Mouse (Mus musculus): ENCODE data around the gene Zmat3.

The Zmat3 gene

DNA sequence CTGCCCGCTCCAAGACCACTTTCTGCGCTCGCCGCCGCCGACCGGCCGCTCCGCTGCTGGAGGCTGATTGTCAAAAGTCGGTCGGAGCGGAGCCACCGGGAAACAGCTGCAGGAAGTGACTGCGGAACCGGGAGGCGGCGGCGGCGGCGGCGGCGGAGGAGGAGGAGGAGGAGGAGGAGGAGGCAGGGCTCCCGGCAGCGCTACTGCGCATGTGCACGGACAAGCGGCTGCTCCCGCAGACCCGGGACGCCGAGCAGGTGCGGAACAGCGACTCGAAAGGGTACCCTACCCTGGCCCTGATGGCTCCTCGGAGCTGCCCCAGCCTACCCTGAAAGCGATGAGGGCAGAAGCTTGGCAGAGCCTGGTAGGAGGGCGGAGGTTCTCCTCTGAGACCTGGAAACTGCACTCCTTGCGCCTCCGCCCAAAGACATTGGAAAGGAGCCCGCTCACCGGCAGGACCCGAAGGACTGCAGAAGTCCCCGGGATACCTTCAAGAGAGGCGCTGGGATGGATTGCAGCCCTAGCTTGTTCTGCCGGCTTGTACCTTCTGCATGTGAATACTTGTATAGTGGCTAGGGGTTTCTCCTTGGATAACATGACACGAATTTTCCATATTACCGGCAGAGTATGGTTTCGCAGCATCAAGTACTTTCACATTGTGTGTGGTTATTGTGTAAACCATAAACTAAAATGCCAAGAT, at the start of gene Zmat3:
Zmat3 (minus strand) TSS at position 469 of the 700 bp plus-strand sequence.
- DNase-seq = peak; percentile 99

DNA sequence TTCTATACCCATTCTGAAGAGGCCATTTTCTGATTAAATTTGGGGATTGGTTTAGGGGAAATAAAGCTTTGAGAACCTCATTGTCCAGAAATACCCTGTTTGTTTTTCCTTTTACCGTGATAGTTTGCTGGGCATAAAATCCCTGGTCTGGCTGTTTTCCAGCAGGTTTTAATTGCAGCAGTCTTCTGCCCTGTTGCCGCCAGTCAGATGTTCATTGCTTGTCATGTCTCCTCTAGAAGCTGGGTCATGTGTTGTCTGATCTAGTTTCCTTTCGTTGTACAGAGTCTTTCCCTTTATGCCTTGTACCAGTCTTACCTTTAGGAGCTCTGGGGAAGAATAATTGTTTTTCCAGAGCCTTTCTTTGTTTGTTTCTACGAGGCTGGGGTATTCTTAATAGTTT, 48.6 kb upstream of the Zmat3 start:
- DNase-seq = peak; percentile 75

DNA sequence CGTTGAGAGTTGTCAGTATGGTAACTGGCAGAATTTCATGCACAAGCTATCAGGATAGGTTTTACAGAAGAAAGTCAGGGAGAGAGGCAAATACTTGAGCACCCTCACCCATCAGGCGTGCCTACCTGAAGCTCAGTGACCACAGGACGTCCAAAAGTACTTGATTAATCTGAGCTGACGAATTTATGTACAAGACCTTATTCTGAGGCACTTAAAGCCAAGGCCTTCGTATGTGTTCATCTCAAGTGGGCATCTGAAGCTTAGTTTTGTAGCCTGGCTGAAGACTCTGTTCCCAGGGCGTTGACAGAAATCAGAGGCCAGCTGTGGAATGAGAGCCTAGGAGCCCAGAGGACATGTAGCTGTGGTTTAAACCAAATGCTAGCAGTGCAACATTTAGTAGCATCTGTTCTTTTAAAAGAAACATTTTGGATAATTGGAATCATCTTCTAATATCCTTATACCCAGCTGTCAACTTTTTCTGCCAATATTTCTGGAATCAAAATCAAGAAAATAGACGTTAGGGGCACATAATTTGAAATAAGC, 46.8 kb upstream of the Zmat3 start:
- DNase-seq = peak; percentile 89

DNA sequence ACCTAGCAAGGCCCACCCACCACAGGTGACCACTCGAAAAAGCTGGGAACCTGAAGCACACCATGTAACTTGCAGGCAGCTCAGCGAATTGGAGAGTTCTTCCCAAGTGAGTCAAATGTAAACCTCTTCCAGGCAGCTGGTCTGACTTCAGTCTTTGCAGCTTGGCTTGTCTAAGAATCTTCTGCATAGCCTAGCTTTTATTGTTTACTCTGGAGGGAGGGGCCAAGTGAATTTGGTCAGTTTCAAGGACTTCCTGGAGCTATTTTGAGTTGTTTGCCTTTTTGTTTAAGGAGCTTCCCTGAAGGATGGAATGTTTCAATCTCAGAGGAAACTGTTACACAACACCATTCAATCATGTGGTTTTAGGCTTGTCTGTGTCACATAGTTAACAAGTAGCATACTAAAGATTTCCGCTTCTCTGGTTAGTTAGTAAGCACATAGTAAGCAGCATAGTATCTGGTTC, 43.0 kb upstream of the Zmat3 start:
- DNase-seq = no peak

DNA sequence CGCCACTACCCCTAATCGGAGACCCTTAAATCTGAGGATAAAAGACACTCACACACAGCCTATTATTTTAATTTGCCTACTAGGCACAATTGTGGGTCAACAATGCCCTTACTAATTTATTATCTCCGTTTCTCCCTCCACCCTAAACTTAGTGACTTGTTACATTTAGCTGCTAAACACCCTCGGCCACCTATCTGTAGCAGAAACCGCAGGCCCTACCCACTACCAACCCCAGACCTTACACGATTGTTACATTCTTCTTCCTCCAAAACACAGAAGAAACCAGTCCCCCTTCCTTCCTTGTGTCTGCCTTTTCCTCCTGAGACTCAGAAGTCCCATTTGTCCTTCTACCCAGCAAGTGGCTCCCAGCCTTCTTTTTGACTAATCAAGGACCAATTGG, 41.0 kb upstream of the Zmat3 start:
- peak; percentile 73 for DNase-seq

DNA sequence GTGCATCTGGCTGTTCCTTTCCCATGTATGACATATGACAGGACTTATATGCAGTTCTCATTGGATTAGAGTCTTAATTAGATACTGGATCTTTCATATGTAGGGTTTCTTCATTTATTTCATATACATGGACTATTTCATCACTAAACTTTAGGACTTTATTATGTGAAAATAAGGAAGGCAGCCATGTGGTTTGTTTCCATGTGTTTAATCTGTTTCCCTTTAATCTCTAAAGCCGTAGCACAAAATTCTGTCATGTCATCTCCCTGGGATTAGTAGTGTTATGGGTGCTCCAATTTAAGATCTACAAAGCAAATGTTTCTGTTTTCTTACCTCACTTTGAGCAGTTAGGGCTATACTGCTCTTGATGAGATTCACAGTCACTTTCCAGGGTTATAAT, 39.9 kb upstream of the Zmat3 start:
- no peak for DNase-seq

DNA sequence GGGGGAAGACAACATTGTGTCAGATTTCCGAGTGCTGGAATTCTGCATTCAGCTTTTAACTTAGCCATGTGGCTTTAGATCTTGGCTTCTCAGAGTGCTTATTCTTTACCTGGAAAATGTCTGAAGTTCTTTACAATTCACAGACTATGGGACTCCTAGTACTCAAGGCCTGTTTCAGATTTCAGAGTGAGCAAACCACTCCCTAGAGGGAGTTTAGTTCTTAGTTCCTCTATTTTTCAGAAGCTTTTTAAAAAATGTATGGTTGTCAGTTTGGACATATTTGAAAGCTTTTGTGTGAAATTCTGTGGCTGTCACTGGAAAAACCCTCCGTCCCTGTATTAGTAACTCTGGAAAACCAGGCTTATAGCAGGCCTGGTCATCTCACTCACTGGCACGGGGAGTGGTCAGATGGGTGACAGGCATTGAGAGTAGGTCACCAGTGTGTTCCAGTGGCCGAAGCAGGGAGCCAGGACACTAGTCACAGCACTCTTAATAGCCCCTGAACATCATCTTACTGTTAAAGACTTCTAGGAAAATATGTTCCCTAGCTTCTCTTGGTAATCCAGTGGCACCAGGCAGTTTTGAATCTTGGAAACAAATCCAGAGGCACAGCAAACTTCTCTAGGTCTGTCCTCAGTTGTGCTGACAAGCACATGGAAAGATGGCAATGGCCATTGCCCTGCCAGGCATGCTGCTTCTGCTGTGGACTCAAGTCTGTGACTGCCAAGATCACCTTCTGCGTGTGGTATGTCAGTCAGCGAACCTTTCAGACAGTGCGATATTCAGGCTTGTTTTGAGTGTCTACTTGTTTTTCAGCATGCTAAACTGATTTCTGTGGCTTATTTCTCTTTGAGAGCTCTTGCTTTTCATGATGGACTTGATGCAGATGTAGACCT, 37.4 kb upstream of the Zmat3 start:
- DNase-seq = peak; percentile 89

DNA sequence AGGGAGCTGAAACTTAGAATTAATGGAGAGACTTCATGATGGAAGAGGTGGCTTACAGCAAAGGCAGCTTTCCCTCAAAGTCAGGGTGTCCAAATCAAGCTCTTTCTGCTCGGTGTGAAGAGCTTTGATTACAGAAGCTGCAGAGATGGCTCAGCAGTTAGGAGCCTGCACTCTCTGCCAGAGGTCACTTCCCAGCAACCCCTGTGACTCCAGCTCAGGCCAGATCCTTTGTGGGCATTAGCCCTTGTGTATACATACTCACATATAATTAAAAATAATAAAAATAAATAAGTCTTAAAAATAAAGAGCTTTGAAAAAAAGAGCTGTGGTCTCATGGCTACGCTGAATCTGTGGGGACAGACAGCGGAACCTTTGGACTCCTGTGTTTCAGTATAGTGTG, 35.8 kb upstream of the Zmat3 start:
- DNase-seq = peak; percentile 78

DNA sequence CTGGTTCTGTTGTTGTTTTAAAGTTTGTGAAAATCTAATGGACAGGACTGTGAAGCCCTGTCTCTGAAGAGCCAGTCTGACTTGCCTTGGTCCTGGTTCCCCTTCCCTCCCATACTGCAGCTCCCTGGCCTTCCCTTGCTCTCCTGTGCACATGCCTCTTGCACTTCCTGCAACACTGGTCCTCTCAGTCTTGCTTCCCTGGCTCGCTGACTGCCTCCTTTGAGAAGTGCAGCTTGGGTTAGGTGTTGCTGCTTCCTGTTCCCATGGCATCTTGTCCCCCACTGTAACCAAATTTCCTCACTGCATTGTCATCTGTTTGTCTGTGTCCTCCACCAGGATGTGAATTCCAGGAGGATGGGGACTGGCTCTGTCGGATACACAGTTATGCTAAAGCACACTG, 34.1 kb upstream of the Zmat3 start:
- DNase-seq = peak; percentile 95

DNA sequence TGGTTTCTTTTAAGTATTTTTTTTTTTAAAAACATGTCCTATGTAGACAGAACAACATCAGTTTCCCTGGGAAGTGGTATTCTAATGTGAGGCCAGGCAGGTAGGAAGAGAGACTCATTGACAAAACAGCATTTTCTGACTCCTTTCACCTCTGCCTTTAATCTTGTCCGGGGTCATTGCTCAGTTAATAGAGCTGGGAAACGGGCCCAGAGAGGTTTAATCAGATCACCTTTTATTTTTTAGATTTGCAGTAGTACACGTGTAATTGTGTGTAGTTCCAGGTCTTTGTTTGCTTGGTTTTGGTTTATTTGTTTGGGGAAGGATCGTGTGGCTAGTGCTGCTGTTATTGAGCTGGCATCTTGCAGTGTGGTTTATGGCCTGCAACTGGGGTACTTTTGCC, 33.6 kb upstream of the Zmat3 start:
- no peak for DNase-seq

DNA sequence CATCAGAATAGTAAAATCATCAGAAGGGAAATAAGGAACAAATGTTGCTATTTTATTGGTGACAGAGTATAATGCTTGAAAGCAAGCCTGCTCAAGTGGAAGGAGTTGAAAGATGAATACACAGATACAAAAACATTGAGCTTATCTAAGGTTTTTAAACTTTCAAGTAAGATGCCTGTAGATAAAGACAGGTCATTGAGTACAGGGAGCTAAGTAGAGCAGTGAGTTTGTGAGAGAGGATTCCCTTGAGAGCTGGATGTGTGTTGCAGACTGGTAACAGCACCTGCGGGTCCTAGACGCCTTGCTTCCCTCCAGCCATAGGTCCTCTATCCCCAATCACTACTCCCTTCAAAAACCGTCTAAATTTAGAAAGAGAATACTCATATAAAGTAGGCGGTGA, 32.8 kb upstream of the Zmat3 start:
- no peak for DNase-seq

DNA sequence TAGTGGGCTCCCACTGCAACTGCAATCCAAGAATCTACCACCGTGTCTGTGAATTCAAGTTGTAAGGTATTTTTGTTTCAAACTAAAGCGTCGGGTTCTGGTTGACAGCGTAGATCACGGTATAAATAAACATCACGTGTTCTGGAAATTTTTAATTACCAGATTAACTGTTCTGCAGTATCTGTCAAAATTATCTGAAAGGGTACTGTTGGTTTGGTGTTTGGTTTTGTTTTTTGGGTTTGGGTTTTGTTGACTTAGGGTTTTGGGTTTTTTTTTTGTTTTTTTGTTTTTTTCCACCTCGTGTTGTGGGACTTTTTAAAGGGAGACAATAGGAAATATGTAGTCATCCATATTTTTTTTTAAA, 32.3 kb upstream of the Zmat3 start:
- DNase-seq = no peak

DNA sequence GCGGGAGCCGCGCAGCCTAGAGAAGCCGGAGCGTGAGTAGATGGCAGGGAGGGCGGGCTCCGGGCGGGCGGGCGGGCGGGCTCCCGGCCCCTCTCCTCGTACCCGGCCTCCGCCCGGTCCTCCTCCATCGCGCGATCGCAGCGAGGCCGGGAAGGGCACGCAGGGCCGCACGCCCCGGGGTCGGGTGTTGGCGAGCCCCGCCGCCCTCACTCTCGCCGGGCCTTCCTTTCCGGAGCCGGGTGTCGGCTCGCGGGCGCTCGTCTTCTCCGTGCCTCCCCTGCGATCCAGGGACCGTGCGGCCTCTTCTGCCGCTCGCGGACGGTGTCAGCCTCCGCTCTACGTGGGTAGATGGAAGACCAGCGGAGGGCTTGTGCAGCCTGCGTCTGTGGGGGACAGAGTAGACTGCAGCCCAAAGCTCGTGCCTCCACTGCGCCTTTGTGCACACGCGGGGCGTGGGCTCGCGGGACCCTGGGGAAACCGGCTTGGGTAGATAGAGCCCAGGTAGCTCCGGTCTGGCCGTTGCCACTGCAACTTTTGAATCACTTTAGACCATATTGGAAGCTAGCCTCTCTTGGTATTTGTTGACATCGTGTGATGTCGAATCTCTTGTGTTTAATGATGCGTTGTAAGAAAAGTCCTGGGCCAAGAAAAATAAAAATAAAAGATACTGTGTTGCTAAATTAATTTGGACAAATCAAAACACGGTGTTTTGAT, 31.8 kb upstream of the Zmat3 start, which contains the start of gene Pik3ca:
Pik3ca (plus strand) TSS at position 211 of the 714 bp plus-strand sequence.
- peak; percentile 95 for DNase-seq

DNA sequence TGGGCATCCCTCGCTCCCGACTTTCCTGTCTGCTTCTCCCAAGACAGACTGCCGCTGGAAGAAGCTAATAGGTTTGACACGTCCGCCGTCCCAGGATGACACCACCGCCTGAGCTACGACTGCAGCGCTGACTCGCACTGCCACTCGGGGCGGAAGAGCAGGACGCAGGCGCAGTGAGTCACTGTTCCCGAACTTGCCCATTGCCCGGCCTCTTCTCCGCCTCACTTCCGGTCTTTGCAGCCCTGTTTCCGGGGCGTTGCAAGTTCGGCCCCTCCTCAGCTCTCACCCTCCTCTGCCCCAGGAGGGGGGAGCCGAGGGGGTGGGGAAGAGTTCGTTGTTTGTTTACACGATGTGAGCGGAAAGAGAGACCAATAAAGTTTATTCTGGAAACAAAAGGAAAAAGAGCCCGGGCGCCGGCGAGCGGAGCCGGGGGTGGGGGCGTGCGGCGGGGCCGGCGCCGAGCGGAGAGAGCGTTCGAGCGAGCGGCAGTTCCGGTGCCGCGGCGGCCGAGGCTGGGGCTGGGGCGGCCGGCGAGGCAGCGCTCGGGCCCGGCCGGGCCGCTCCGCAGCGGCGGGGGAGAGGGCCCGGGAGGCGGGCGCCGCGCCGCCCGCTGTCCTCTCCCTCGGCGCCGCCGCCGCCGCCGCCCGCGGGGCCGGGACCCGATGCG, 31.1 kb upstream of the Zmat3 start:
- DNase-seq = peak; percentile 100

DNA sequence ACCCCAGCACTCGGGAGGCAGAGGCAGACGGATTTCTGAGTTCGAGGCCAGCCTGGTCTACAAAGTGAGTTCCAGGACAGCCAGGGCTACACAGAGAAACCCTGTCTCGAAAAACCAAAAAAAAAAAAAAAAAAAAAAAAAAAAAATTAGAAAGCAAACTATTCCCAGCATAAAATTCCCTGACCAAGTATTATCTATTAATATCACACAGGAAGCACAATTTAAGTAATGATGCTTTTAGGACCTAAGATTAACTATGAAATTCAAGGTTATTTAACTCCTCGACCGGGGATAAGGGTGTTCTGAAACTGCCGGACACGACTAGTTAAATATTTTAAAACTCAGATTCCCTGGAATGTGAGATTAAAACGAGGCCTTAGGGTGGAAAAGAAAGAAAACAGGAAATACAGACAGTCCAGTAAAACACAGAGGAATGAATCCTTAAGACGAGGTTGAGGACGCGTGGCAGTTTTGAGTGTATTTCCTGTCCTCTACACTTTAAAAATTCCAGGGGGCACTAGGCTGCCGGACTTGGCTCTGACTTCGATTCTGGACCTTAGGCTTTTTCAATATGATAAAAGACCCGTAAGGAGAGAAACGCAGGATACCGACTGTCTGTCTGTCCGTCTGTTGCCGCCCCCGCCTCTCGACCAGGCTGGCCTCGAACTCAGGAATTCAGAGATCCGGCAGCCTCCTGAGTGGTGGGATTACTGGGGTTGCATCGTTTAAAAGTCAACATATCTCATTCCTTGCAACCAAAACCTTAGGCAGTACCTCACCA, 30.1 kb upstream of the Zmat3 start:
- peak; percentile 95 for DNase-seq

DNA sequence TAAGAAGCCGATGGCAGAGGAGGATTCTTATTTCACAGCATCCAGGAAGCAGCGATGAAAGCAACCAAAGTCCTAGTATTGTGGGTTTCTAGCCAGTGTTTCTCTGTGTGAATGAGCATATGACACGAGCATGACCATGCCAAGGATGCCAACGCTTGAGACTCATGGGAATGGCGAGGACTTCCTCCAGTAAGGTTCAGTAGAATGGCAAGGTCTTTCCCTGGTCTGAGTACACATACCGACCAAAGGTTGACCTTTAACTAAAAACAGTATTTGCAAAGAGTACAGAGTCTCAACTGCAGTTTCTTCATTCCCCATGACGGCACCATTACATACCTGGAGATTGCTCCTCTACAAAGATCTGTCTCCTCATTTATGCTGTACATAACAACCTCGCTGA, 28.2 kb upstream of the Zmat3 start:
- no peak for DNase-seq

DNA sequence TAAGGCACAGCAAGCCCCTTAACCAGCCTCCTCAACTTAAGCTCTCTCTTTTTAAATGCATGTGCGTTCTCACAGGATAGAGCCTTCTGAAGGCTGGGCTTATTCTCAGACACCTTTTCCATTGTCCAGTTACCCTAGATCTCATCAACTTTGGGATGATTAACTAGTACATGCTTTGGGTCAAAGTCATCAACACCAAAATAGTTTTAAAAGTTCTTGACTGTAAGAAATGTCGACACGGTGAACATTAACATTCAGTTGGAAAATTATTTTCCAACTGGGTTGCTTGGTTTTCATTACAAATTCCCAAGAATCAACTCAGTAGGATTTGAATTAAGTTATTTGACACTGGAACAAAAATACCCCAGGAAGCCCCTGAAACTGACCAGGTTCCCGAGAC, 27.0 kb upstream of the Zmat3 start:
- DNase-seq = no peak

DNA sequence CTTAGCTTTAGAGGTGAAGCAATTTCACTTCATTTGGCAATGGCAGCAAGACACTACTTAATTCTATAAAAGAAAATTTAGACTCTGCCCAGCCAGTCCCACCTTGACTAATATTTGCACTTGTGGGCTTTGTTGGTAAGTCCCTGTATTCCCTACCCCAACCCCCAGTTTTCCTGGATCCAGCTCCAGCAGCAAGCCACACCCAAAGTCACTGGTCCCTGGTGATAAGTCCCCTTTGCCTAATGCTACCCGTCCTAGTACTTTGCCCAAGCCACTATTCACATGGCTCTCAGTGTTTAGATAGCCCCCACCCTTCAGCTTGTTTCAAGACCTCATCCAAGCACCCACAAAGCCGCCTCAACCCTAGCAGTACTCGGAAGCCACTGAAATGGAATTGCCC, 15.7 kb upstream of the Zmat3 start:
- no peak for DNase-seq

DNA sequence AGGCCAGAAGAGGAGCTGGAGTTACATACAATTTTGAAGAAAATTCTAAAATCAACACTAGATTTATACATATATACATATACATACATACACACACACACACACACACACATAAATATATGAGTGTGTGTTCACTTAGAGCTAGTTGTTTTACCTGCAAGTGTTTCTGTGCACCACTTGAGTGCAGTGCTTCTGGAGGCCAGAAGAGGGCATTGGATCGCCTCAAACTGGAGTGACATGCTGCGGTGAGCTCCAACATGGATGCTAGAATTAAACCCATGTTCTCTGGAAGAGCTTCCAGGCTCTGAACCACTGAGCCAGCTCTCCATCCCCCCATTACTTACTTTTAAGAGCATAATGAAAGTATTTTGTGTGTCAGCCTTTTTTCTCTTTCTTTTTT, 14.1 kb upstream of the Zmat3 start:
- DNase-seq = no peak

DNA sequence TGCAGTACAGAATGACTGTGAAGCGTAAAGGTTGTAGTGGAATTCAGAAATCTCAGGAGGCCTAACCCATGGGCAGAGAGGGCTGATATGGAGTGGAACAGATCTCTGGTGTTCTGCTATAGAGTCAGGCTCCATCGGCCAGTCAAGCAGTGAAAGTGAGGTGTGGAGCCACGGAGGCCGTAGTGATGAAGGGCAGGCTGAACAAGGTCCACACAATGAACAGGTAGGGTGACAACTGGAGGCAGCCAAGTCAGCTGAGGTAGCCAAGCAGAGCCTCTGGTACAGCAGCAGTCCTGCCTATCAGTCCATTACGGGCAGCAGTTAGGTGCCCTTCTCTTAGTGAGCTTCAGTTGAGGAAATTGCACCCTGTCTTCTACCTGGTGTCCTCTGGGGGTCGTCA, 7.4 kb upstream of the Zmat3 start:
- no peak for DNase-seq

DNA sequence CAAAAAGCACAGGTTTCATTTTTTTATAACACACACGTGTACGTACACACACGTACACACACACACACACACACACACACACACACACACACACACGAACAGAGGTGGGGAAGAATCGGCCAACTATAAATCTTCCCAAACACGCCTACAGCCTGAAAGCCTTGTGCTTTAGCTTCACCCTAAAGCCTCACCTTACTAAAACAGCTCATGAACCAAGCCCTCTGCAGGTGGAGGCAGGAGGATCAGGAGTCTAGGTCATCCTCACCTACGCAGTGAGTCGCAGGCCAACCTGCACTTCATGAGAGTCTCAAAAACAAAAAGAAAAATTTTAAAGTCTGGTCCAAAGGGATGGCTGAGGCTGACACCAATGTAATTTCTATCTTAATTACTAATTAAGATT, 6.7 kb upstream of the Zmat3 start:
- no peak for DNase-seq

DNA sequence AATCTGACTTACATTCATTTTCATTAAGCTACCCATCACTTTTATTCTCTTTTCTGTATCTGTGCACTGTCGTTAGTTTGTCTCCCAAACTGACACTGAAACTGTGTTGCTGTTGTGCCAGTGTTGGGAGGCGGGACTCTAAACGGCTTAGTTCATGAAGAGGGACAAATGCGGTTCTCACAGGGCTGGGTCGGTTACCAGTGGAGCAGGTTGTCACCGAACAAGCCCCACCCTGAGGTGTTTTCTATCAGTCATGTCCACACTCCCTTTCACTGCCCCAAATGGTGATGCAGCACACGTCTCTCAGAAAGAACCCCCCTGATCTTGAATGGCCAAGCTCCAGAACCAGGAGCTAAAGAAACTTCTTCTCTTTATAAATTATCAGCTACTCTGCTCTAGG, 6.1 kb upstream of the Zmat3 start:
- no peak for DNase-seq
